In genomic region chr15:76982745-76983144, GRCm38 (mm10) we compare ENCODE assay signal across 11 mouse cellular contexts. TPM values are rescaled to one million over a fixed set of nuclear protein-coding genes. Genes with fewer than 3 reads are reported as not detected.
DNase-seq lines count a peak whose midpoint lies in the region; ATAC-seq and TF ChIP-seq lines count a peak whose summit lies in the region.
"Had no signal": no experiment of that assay in that cellular context is flagged by ENCODE, and none has a peak within 500 bp of the region (broad histone marks: within the 10 kb centered on the region; RNA-seq: fewer than 3 reads in every experiment).

No protein-coding gene starts in this region.

- no peaks in the 10 kb centered on the region for H3K79me2 ChIP-seq in CH12.LX (replicated peaks; ENCODE audit: control insufficient read depth, extremely low read depth, insufficient read depth, poor library complexity, severe bottlenecking)

- H3K4me2 ChIP-seq in CH12.LX (ENCODE audit: insufficient read depth, low read depth, poor library complexity, severe bottlenecking), result no peak overlapping the region
- H3K4me2 ChIP-seq in embryonic facial prominence, embryonic 14.5 days (ENCODE audit: low read depth, low read length), result no peak overlapping the region
- H3K4me2 ChIP-seq: embryonic facial prominence, embryonic 15.5 days; limb, embryonic 15.5 days had no signal

- no peaks in the 10 kb centered on the region for H3K36me3 ChIP-seq in CH12.LX (replicated peaks in 1 of 2; ENCODE audit: control insufficient read depth in 1 of 2, insufficient read depth in 1 of 2, low read length in 1 of 2)
- no peaks in the 10 kb centered on the region for H3K36me3 ChIP-seq in embryonic facial prominence, embryonic 14.5 days (ENCODE audit: control insufficient read depth, insufficient read depth, low read length)
- H3K36me3 ChIP-seq: embryonic facial prominence, embryonic 15.5 days; limb, embryonic 15.5 days; midbrain, embryonic 10.5 days had no signal

- WGBS in embryonic facial prominence, embryonic 14.5 days, result 53% methylated on average over 3 of the region's 3 CpGs

- H3K4me1 ChIP-seq in CH12.LX (ENCODE audit: control insufficient read depth in 1 of 2, insufficient read depth in 2 of 2), result no peaks in the 10 kb centered on the region
- H3K4me1 ChIP-seq in embryonic facial prominence, embryonic 14.5 days (ENCODE audit: control insufficient read depth, insufficient read depth, low read length), result peaks cover 2% of the 10 kb centered on the region; the same call in 1 of the 2 replicates

- peaks cover 12% of the 10 kb centered on the region for H3K9me3 ChIP-seq in CH12.LX (replicated peaks; ENCODE audit: low read length)
- H3K9me3 ChIP-seq in embryonic facial prominence, embryonic 14.5 days (ENCODE audit: control insufficient read depth, low read length), result no peaks in the 10 kb centered on the region
- H3K9me3 ChIP-seq: embryonic facial prominence, embryonic 15.5 days; limb, embryonic 15.5 days; midbrain, embryonic 10.5 days had no signal

- no peak overlapping the region for H3K27ac ChIP-seq in CH12.LX (ENCODE audit: insufficient read depth, low read depth)
- no peak overlapping the region for H3K27ac ChIP-seq in embryonic facial prominence, embryonic 14.5 days (replicated peaks; ENCODE audit: low read depth, low read length)
- H3K27ac ChIP-seq: embryonic facial prominence, embryonic 15.5 days; limb, embryonic 15.5 days; midbrain, embryonic 10.5 days had no signal

- dilution Hi-C loops in CH12.LX (cut with MboI; ENCODE audit: extremely low pct_ligation_motif_present, extremely low pct_unique_long_range_greater_than_20kb, low sequenced_read_pairs), result no loop called here

- no peak for TF ChIP-seq EP300 in CH12.LX (IDR thresholded peaks at IDR 0.05; ENCODE audit: low read length)

- no peak overlapping the region for H3K9ac ChIP-seq in CH12.LX (ENCODE audit: insufficient read depth, low read depth)
- no peak overlapping the region for H3K9ac ChIP-seq in embryonic facial prominence, embryonic 14.5 days (ENCODE audit: low read depth, low read length)
- H3K9ac ChIP-seq: embryonic facial prominence, embryonic 15.5 days; limb, embryonic 15.5 days had no signal

- peak in 1 of 2 experiments; percentile 62; a peak in 2 of 4 replicates for TF ChIP-seq CTCF in CH12.LX (conservative IDR thresholded peaks at IDR 0.05 in 1 of 2, IDR thresholded peaks at IDR 0.05 in 1 of 2; ENCODE audit: low read depth in 2 of 2, low read length in 2 of 2)

- H3K4me3 ChIP-seq in CH12.LX (replicated peaks in 1 of 3; ENCODE audit: low read depth in 2 of 3, low read length in 2 of 3, poor library complexity in 1 of 3), result no peak overlapping the region
- H3K4me3 ChIP-seq in embryonic facial prominence, embryonic 14.5 days (ENCODE audit: low read depth, low read length), result no peak overlapping the region
- H3K4me3 ChIP-seq: embryonic facial prominence, embryonic 15.5 days; limb, embryonic 15.5 days; midbrain, embryonic 10.5 days had no signal

- no peak for TF ChIP-seq POLR2A in CH12.LX (IDR thresholded peaks at IDR 0.05; ENCODE audit: low read depth, low read length)

- TF ChIP-seq RAD21 in CH12.LX (IDR thresholded peaks at IDR 0.05; ENCODE audit: low read depth, low read length), result peak; percentile 33

- in situ Hi-C loops in CH12.LX (cut with MboI; ENCODE audit: low pct_ligation_motif_present, low pct_unique_long_range_greater_than_20kb, low sequenced_read_pairs), result loop anchor here (25.0 kb wide), 1 partner anchor 380 kb away; no protein-coding TSS in a partner anchor

- DNase-seq in cerebellum, adult 9-10 months, result peak; percentile 17
- no peak for DNase-seq in cerebellum, adult 11 months
- DNase-seq in kidney, postnatal 10 days, result peak; percentile 33
- no peak for DNase-seq in kidney, adult 11 months
- peak; percentile 10 for DNase-seq in CH12.LX (ENCODE audit: extremely low read depth)
- peak; percentile 83 for DNase-seq in embryonic facial prominence, embryonic 14.5 days (ENCODE audit: low spot score)
- DNase-seq in frontal cortex, postnatal 10 days (ENCODE audit: low spot score in 2 of 2), result no peak
- DNase-seq in right cerebral cortex, adult 2 months (ENCODE audit: low spot score in 2 of 2), result no peak

- no peak for ATAC-seq in embryonic facial prominence, embryonic 14.5 days (ENCODE audit: low read depth)

- peaks cover 88% of the 10 kb centered on the region for H3K27me3 ChIP-seq in CH12.LX (replicated peaks)
- no peaks in the 10 kb centered on the region for H3K27me3 ChIP-seq in embryonic facial prominence, embryonic 14.5 days (replicated peaks; ENCODE audit: control insufficient read depth, insufficient read depth, low read length)
- H3K27me3 ChIP-seq: embryonic facial prominence, embryonic 15.5 days; limb, embryonic 15.5 days had no signal

TF ChIP-seq in CH12.LX, 34 proteins besides CTCF, POLR2A, EP300 and RAD21:
- TF ChIP-seq SIN3A (IDR thresholded peaks at IDR 0.05; ENCODE audit: low read length), result no peak
- no peak for TF ChIP-seq BHLHE40 (IDR thresholded peaks at IDR 0.05; ENCODE audit: low read depth, low read length)
- no peak for TF ChIP-seq TBP (conservative IDR thresholded peaks at IDR 0.05; ENCODE audit: low read depth, low read length)
- TF ChIP-seq GABPA (IDR thresholded peaks at IDR 0.05; ENCODE audit: insufficient replicate concordance, low read depth, low read length), result no peak
- TF ChIP-seq MXI1 (IDR thresholded peaks at IDR 0.05; ENCODE audit: low read depth, low read length), result no peak
- TF ChIP-seq MYC (IDR thresholded peaks at IDR 0.05; ENCODE audit: low read depth, low read length), result peak; percentile 85
- 0 out of 2 replicates have a peak, but pooled peaks have one; percentile 11 for TF ChIP-seq MAX (IDR thresholded peaks at IDR 0.05; ENCODE audit: low read length)
- TF ChIP-seq JUN (IDR thresholded peaks at IDR 0.05; ENCODE audit: insufficient read depth, low read depth, low read length), result no peak
- TF ChIP-seq RCOR1 (conservative IDR thresholded peaks at IDR 0.05; ENCODE audit: low read depth, low read length), result no peak
- no peak for TF ChIP-seq ZKSCAN1 (IDR thresholded peaks at IDR 0.05; ENCODE audit: borderline replicate concordance, low read depth, low read length)

RNA-seq across cellular contexts. Expression of gene 1110038F14Rik, which starts 34.4 kb away (rescaled TPM):
- total RNA-seq in CH12.LX (2012; rRNA removed) (24.7 and 28.7 TPM in 2 replicates), CH12.LX (2014; rRNA removed) (37.0 and 39.9 TPM in 2 replicates)
- polyA plus RNA-seq in CH12.LX (2012; ENCODE audit: insufficient read length, low read depth), result 46.2 and 51.4 TPM in 2 replicates
- 62.7 and 73.0 TPM in 2 replicates for polyA plus RNA-seq in embryonic facial prominence, embryonic 14.5 days (2014; fragmentation: Nextera tagmentation; extraction: Ambion mirVana)

RNA-seq across cellular contexts. Expression of gene Zfp647, which starts 57.5 kb away (rescaled TPM):
- 4.3 and 6.1 TPM in 2 replicates for total RNA-seq in CH12.LX (2012; rRNA removed)
- 2.2 and 2.3 TPM in 2 replicates for total RNA-seq in CH12.LX (2014; rRNA removed)
- 2.6 and 2.9 TPM in 2 replicates for polyA plus RNA-seq in CH12.LX (2012; ENCODE audit: insufficient read length, low read depth)
- polyA plus RNA-seq in embryonic facial prominence, embryonic 14.5 days (2014; fragmentation: Nextera tagmentation; extraction: Ambion mirVana), result 12.7 and 16.3 TPM in 2 replicates

Comparison
In these comparisons a context has a peak if more than half of its experiments do, and no peak if none do; other contexts are left out.
1. DNase-seq: peak in cerebellum, adult 9-10 months (single experiment), kidney, postnatal 10 days (single experiment), CH12.LX (single experiment) and embryonic facial prominence, embryonic 14.5 days (single experiment); none in cerebellum, adult 11 months (single experiment), kidney, adult 11 months (single experiment), frontal cortex, postnatal 10 days (0 of 2) and right cerebral cortex, adult 2 months (0 of 2).